Mouse (Mus musculus) CD4-positive, CD25-positive, alpha-beta regulatory T cell, adult 9 weeks (primary cell): ENCODE results near the gene Ahrr. TPM values are rescaled to one million over a fixed set of nuclear protein-coding genes. Genes with fewer than 3 reads are reported as not detected.

Experiments
- polyA plus RNA-seq: library from polyadenylated mRNA; unstranded; fragments of 100-300 nt; shearing (Covaris generic); gene quantifications from one replicate; pipeline ENCODE4 v1.2.1, GENCODE M21; 2017

Gene Ahrr
- polyA plus RNA-seq, result 0.24 TPM

GRCm38 (mm10) chr13:74292167-74292566 is at the start of gene Ahrr:
Gene Ahrr, minus strand, starts transcription at chr13:74292331.

GRCm38 (mm10) chr13:74317170-74317849 is 25.2 kb upstream of the Ahrr start, which contains the start of gene Pdcd6:
Gene Pdcd6, minus strand, starts transcription at chr13:74317580.

GRCm38 (mm10) chr13:74208317-74208985 is 83.7 kb downstream of the Ahrr start, which contains the start of gene Exoc3:
Gene Exoc3, minus strand, starts transcription at chr13:74208732.

Other genes starting within 250 kb of the Ahrr start
- gene Cep72, start 230.0 kb downstream of the Ahrr start, polyA plus RNA-seq, result 7.9 TPM
- gene Slc9a3, start 170.9 kb downstream of the Ahrr start, polyA plus RNA-seq, result not detected
- gene Exoc3, start 83.6 kb downstream of the Ahrr start, polyA plus RNA-seq, result 108 TPM
- 215 TPM for gene Pdcd6, start 25.2 kb upstream of the Ahrr start, polyA plus RNA-seq
- 384 TPM for gene Sdha, start 57.9 kb upstream of the Ahrr start, polyA plus RNA-seq
- 45.1 TPM for gene Ccdc127, start 58.0 kb upstream of the Ahrr start, polyA plus RNA-seq
- not detected for gene Lrrc14b, start 71.7 kb upstream of the Ahrr start, polyA plus RNA-seq
- gene Zfp72, start 98.5 kb upstream of the Ahrr start, polyA plus RNA-seq, result 2.9 TPM
- gene Ftl1-ps1, start 107.4 kb upstream of the Ahrr start, polyA plus RNA-seq, result 71.6 TPM
- gene Zfp825, start 201.7 kb upstream of the Ahrr start, polyA plus RNA-seq, result 23.1 TPM